Mouse (Mus musculus): Measurements from ENCODE around the gene Wfdc15a. TPM values are rescaled to one million over a fixed set of nuclear protein-coding genes. Genes with fewer than 3 reads are reported as not detected.
A peak's percentile ranks its signal among the peaks of the same experiment; 100 is the strongest.
"Not testable (repeated sequence)": the region's sequence is repeated elsewhere in the genome, so short reads cannot be mapped to it uniquely, and the experiment has no call there.

Gene Wfdc15a
- total and polyA plus RNA-seq, 2 experiments: not detected

GRCm38 (mm10) chr2:164219295-164219694 lies 19.4 kb upstream of the Wfdc15a start:
- peaks cover 2% of the 10 kb centered on the region; the same call in 1 of the 2 replicates for H3K27me3 ChIP-seq (ENCODE audit: control insufficient read depth, insufficient read depth, low read length)
- TF ChIP-seq CTCF (IDR thresholded peaks at IDR 0.05; ENCODE audit: low read depth, low read length) (no peak), POLR2A (IDR thresholded peaks at IDR 0.05; ENCODE audit: extremely low read depth, insufficient read depth, low read length) (no peak)

GRCm38 (mm10) chr2:164212711-164213110 lies 12.8 kb upstream of the Wfdc15a start:
- WGBS: 91% methylated on average over 5 of the region's 5 CpGs

More at GRCm38 (mm10) chr2:164219295-164219694, 19.4 kb upstream of the Wfdc15a start:
- Histone ChIP-seq H3K36me3 (ENCODE audit: control insufficient read depth, insufficient read depth, low read length) (no peaks in the 10 kb centered on the region), H3K79me2 (ENCODE audit: control insufficient read depth, insufficient read depth, low read length) (no peaks in the 10 kb centered on the region), H3K27ac (replicated peaks; ENCODE audit: insufficient read depth, low read depth, low read length) (no peak overlapping the region), H3K4me1 (ENCODE audit: control insufficient read depth, insufficient read depth, low read length) (no peaks in the 10 kb centered on the region), H3K9ac (ENCODE audit: low read depth, low read length) (no peak overlapping the region), H3K4me3 (ENCODE audit: insufficient read depth, low read depth, low read length) (no peak overlapping the region)
- no peak for DNase-seq (ENCODE audit: extremely low read depth, low read depth, low spot score)
- WGBS: 81% methylated on average over 9 of the region's 9 CpGs

GRCm38 (mm10) chr2:164210892-164211291 lies 11.0 kb upstream of the Wfdc15a start:
- Histone ChIP-seq H3K4me1 (ENCODE audit: control insufficient read depth, insufficient read depth, low read length) (no peaks in the 10 kb centered on the region), H3K36me3 (ENCODE audit: control insufficient read depth, insufficient read depth, low read length) (no peaks in the 10 kb centered on the region), H3K27me3 (ENCODE audit: control insufficient read depth, insufficient read depth, low read length) (peaks cover 2% of the 10 kb centered on the region; the same call in 1 of the 2 replicates), H3K9ac (ENCODE audit: low read depth, low read length) (no peak overlapping the region), H3K4me3 (ENCODE audit: insufficient read depth, low read depth, low read length) (no peak overlapping the region), H3K79me2 (ENCODE audit: control insufficient read depth, insufficient read depth, low read length) (no peaks in the 10 kb centered on the region), H3K27ac (replicated peaks; ENCODE audit: insufficient read depth, low read depth, low read length) (no peak overlapping the region)
- no peak for TF ChIP-seq CTCF (IDR thresholded peaks at IDR 0.05; ENCODE audit: low read depth, low read length)
- no peak for TF ChIP-seq POLR2A (IDR thresholded peaks at IDR 0.05; ENCODE audit: extremely low read depth, insufficient read depth, low read length)
- DNase-seq (ENCODE audit: extremely low read depth, low read depth, low spot score): no peak
- WGBS: 89% methylated on average over 4 of the region's 4 CpGs

More at GRCm38 (mm10) chr2:164212711-164213110, 12.8 kb upstream of the Wfdc15a start:
- no peak overlapping the region for H3K4me3 ChIP-seq (ENCODE audit: insufficient read depth, low read depth, low read length)
- no peak overlapping the region for H3K9ac ChIP-seq (ENCODE audit: low read depth, low read length)
- no peak for DNase-seq (ENCODE audit: extremely low read depth, low read depth, low spot score)
- no peaks in the 10 kb centered on the region for H3K4me1 ChIP-seq (ENCODE audit: control insufficient read depth, insufficient read depth, low read length)
- TF ChIP-seq CTCF (IDR thresholded peaks at IDR 0.05; ENCODE audit: low read depth, low read length) (no peak), POLR2A (IDR thresholded peaks at IDR 0.05; ENCODE audit: extremely low read depth, insufficient read depth, low read length) (no peak)
- no peaks in the 10 kb centered on the region for H3K79me2 ChIP-seq (ENCODE audit: control insufficient read depth, insufficient read depth, low read length)
- peaks cover 2% of the 10 kb centered on the region; the same call in 1 of the 2 replicates for H3K27me3 ChIP-seq (ENCODE audit: control insufficient read depth, insufficient read depth, low read length)
- no peaks in the 10 kb centered on the region for H3K36me3 ChIP-seq (ENCODE audit: control insufficient read depth, insufficient read depth, low read length)
- no peak overlapping the region for H3K27ac ChIP-seq (replicated peaks; ENCODE audit: insufficient read depth, low read depth, low read length)

- Histone ChIP-seq H3K4me3 (ENCODE audit: insufficient read depth, low read depth, low read length) (no peak overlapping the region), H3K4me1 (ENCODE audit: control insufficient read depth, insufficient read depth, low read length) (no peaks in the 10 kb centered on the region), H3K79me2 (ENCODE audit: control insufficient read depth, insufficient read depth, low read length) (no peaks in the 10 kb centered on the region), H3K27ac (replicated peaks; ENCODE audit: insufficient read depth, low read depth, low read length) (no peak overlapping the region), H3K27me3 (ENCODE audit: control insufficient read depth, insufficient read depth, low read length) (no peaks in the 10 kb centered on the region), H3K36me3 (ENCODE audit: control insufficient read depth, insufficient read depth, low read length) (no peaks in the 10 kb centered on the region), H3K9ac (ENCODE audit: low read depth, low read length) (no peak overlapping the region)
- 48% methylated on average over 4 of the region's 4 CpGs for WGBS
- TF ChIP-seq POLR2A (IDR thresholded peaks at IDR 0.05; ENCODE audit: extremely low read depth, insufficient read depth, low read length) (no peak), CTCF (IDR thresholded peaks at IDR 0.05; ENCODE audit: low read depth, low read length) (no peak)
- DNase-seq (ENCODE audit: extremely low read depth, low read depth, low spot score): peak; percentile 21
Measured at GRCm38 (mm10) chr2:164206676-164207075, 6.7 kb upstream of the Wfdc15a start.

GRCm38 (mm10) chr2:164206011-164206410 lies 6.1 kb upstream of the Wfdc15a start:
- not testable (repeated sequence) for DNase-seq (ENCODE audit: extremely low read depth, low read depth, low spot score); H3K4me3 ChIP-seq (ENCODE audit: insufficient read depth, low read depth, low read length); H3K4me1 ChIP-seq (ENCODE audit: control insufficient read depth, insufficient read depth, low read length)

GRCm38 (mm10) chr2:164196700-164196990 lies 3.3 kb downstream of the Wfdc15a start:
- H3K4me1 ChIP-seq (ENCODE audit: control insufficient read depth, insufficient read depth, low read length): no peaks in the 10 kb centered on the region
- no peak for DNase-seq (ENCODE audit: extremely low read depth, low read depth, low spot score)
- no peak overlapping the region for H3K27ac ChIP-seq (replicated peaks; ENCODE audit: insufficient read depth, low read depth, low read length)
- no peak overlapping the region for H3K9ac ChIP-seq (ENCODE audit: low read depth, low read length)
- no peaks in the 10 kb centered on the region for H3K79me2 ChIP-seq (ENCODE audit: control insufficient read depth, insufficient read depth, low read length)
- H3K36me3 ChIP-seq (ENCODE audit: control insufficient read depth, insufficient read depth, low read length): no peaks in the 10 kb centered on the region
- H3K27me3 ChIP-seq (ENCODE audit: control insufficient read depth, insufficient read depth, low read length): no peaks in the 10 kb centered on the region
- TF ChIP-seq CTCF (IDR thresholded peaks at IDR 0.05; ENCODE audit: low read depth, low read length) (no peak), POLR2A (IDR thresholded peaks at IDR 0.05; ENCODE audit: extremely low read depth, insufficient read depth, low read length) (no peak)
- H3K4me3 ChIP-seq (ENCODE audit: insufficient read depth, low read depth, low read length): no peak overlapping the region
- WGBS: 71% methylated on average over 5 of the region's 5 CpGs

More at GRCm38 (mm10) chr2:164206011-164206410, 6.1 kb upstream of the Wfdc15a start:
- not testable (repeated sequence) for H3K79me2 ChIP-seq (ENCODE audit: control insufficient read depth, insufficient read depth, low read length); H3K27me3 ChIP-seq (ENCODE audit: control insufficient read depth, insufficient read depth, low read length); H3K36me3 ChIP-seq (ENCODE audit: control insufficient read depth, insufficient read depth, low read length); H3K9ac ChIP-seq (ENCODE audit: low read depth, low read length); H3K27ac ChIP-seq (replicated peaks; ENCODE audit: insufficient read depth, low read depth, low read length)
- 87% methylated on average over 10 of the region's 10 CpGs for WGBS

Measured in liver, adult 2 months (tissue).